Mouse (Mus musculus) C2C12 (cell line): ENCODE measurements around the gene Tox2. TPM values are rescaled to one million over a fixed set of nuclear protein-coding genes. Genes with fewer than 3 reads are reported as not detected.

Source experiments
- H3K27me3 ChIP-seq: one replicate; pipeline ENCODE4 v1.6.1; 2011; ENCODE audit not compliant: control insufficient read depth, insufficient read depth, insufficient read length
- H3K36me3 ChIP-seq: one replicate; pipeline ENCODE4 v1.6.1; 2011; ENCODE audit not compliant: control insufficient read depth, insufficient read depth
- H3K4me3 ChIP-seq: one replicate; pipeline ENCODE4 v1.5.1; 2011; ENCODE audit warnings: mild to moderate bottlenecking, control low read depth; ENCODE audit not compliant: poor library complexity, insufficient read depth, severe bottlenecking
- H3K79me2 ChIP-seq: one replicate; pipeline ENCODE4 v1.6.1; 2011; ENCODE audit not compliant: control insufficient read depth, insufficient read depth
- H3K79me3 ChIP-seq: one replicate; pipeline ENCODE4 v1.6.1; 2011; ENCODE audit warnings: low read depth, control low read depth
- H3ac ChIP-seq: one replicate; pipeline ENCODE3; 2011; ENCODE audit warnings: low read depth; ENCODE audit not compliant: control insufficient read depth, insufficient read length
- CEBPB ChIP-seq: IDR thresholded peaks from one replicate; pipeline ENCODE4 v1.6.1; 2011; ENCODE audit warnings: low read depth, mild to moderate bottlenecking, control low read depth, moderate library complexity
- CTCF ChIP-seq: IDR thresholded peaks from one replicate; pipeline ENCODE4 v1.5.1; 2011; ENCODE audit not compliant: control insufficient read depth, insufficient read depth, insufficient read length
- FOSL1 ChIP-seq: IDR thresholded peaks from one replicate; pipeline ENCODE4 v1.8.0; 2011; ENCODE audit warnings: mild to moderate bottlenecking, low read length; ENCODE audit not compliant: poor library complexity, insufficient read depth, severe bottlenecking
- MAX ChIP-seq: IDR thresholded peaks from one replicate; pipeline ENCODE4 v1.6.1; 2011; ENCODE audit warnings: mild to moderate bottlenecking, control low read depth
- MYOD1 ChIP-seq: IDR thresholded peaks from one replicate; pipeline ENCODE4 v1.6.1; 2011; ENCODE audit warnings: low read depth; ENCODE audit not compliant: control insufficient read depth, insufficient read length
- MYOG ChIP-seq: IDR thresholded peaks from one replicate; pipeline ENCODE4 v1.6.1; 2011; ENCODE audit not compliant: control insufficient read depth, insufficient read length; ENCODE audit errors: extremely low read depth
- USF1 ChIP-seq: IDR thresholded peaks from one replicate; pipeline ENCODE4 v1.6.1; 2011; ENCODE audit warnings: low read depth, mild to moderate bottlenecking, control low read depth, moderate library complexity
- polyA plus RNA-seq: library from polyadenylated mRNA; unstranded; fragments of >200 nt; fragmentation: generic; extraction: Trizol; gene quantifications from one replicate; pipeline ENCODE4 v1.2.1, GENCODE M21; 2012; ENCODE audit warnings: missing spikeins

The Tox2 gene
- polyA plus RNA-seq, 1 experiment, result 0.14 TPM

DNA sequence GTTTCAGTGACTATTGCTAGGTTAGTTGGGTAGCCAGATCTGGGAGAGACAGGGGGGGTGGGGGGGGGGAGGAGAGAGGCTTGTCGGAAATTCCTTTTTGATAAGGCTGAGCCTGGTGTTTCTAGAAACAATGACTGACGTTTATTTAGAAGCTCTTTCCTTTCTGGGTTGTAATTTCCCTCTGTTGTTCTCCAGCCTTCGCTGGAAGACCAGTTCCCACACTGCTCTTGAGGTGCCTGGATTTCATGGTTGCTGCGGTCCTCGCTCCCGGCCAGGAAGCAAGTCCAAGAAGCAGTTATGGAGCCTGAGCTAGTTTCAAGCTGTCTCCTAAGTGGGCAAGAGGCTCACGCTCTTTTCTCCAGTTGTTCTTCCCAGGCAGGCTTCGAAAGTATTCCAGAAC is 1.0 kb upstream of the Tox2 start:
- Histone ChIP-seq H3K79me2 (no peaks in the 10 kb centered on the region), H3ac (no peak overlapping the region), H3K36me3 (no peaks in the 10 kb centered on the region), H3K4me3 (no peak overlapping the region), H3K27me3 (peaks cover 29% of the 10 kb centered on the region), H3K79me3 (no peaks in the 10 kb centered on the region)
- TF ChIP-seq CEBPB (no peak), FOSL1 (no peak), MAX (no peak), CTCF (no peak), USF1 (no peak), MYOD1 (no peak), MYOG (no peak)

DNA sequence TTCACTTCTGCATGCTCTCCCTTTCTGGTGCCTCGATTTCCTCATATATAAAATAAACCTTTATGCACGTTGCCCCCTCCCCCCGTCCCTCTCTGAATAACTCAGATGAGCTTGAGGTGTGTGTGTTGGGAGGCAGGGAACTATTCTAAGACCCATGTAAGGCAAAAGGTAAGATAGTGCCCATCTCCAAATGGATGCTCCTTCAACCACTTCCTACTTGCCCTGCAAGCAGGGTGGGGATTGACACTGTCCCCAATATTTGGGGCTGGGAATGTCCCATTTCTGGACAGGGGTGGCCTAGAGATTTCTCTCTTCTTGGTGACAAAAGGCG is 407 bp upstream of the Tox2 start:
- TF ChIP-seq MAX, result no peak
- TF ChIP-seq MYOD1, result no peak
- TF ChIP-seq FOSL1, result no peak
- TF ChIP-seq USF1, result no peak
- TF ChIP-seq MYOG, result no peak
- no peak for TF ChIP-seq CTCF
- TF ChIP-seq CEBPB, result no peak
- Histone ChIP-seq H3K4me3 (no peak overlapping the region), H3K36me3 (no peaks in the 10 kb centered on the region), H3K79me3 (no peaks in the 10 kb centered on the region), H3ac (no peak overlapping the region), H3K79me2 (no peaks in the 10 kb centered on the region), H3K27me3 (peaks cover 29% of the 10 kb centered on the region)

DNA sequence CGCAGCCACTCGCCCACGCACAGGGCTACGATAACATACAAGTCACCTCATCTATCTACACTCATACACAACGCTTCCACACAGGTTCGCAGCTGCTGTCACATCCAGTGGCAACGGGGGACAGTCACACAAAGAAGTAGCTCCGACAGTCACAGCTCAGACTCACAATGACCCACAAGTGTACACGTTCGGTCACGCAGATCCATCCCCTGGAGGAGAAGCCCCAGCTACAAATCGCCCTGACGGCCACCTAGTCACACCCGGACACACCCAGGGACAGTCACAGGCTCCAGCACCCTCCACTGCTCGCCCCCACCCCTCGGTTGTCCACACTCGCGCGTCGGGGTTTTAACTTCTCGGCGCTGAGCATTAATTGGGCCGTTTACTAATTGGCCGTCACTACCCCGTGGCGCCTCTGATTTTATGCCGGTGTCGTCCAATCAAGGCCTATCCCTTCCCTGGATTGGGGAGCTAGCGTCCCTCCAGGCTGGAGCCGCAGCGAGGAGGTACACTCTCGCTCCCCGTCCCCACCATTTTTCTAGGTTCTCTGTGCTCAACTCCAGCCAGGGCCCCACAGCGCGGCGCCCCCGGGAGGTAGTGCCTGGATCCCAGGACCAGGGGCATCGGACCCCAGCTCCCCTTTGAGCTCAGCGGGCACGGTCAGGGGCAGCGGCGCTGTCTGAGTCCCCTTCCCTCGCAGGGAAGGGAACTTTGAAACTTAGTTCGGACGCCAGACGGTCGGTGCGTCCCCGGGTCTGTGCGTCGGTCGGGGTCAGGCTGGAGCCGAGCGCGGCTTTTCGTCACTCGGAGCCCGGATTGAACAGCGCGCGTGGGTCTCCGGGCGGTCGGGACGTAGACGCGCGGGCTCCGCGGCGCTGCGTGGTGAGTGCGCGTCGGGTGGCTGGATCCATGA is 966 bp downstream of the Tox2 start:
- no peaks in the 10 kb centered on the region for H3K79me3 ChIP-seq
- H3K79me2 ChIP-seq, result no peaks in the 10 kb centered on the region
- no peaks in the 10 kb centered on the region for H3K36me3 ChIP-seq
- TF ChIP-seq USF1 (no peak), MAX (no peak), MYOD1 (no peak), MYOG (no peak), CEBPB (no peak), CTCF (no peak), FOSL1 (no peak)
- no peak overlapping the region for H3ac ChIP-seq
- no peak overlapping the region for H3K4me3 ChIP-seq
- peaks cover 24% of the 10 kb centered on the region for H3K27me3 ChIP-seq

DNA sequence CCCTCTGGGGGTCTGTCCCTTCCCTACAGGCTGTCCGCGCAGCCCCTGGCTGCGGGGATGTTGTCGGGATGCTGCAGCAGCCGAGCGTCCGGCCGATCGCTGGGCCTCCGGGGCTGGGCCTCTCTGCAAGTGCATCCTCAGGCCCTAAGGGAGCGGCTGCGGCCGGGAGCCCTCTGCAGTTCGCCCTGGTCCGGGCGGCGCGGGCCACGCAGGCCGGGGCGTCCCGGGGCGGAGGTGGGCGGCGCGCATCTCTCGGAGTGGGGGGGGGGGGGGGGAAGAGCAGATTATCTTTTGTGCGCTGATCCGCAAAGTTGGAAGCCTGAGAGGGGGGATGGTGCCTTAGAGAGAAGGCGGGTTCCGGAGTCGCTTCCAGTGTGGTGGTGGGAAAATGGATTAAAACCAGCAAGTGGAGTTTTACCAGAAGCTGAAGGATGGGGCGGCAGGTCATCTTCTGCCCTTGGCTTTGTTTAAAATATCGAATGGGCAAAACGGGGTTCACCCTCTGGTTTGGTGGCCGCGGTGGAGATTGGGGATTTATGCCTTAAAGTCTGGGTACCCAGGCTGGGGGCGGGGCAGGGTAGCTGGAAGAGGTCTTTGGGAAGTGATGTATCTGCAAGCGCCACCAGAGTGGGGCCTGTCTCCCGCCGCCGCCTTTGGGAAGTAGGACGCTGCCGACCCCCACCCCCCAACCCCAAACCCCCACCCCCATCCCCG is 1.8 kb downstream of the Tox2 start:
- no peak overlapping the region for H3K4me3 ChIP-seq
- no peaks in the 10 kb centered on the region for H3K79me2 ChIP-seq
- H3ac ChIP-seq, result no peak overlapping the region
- TF ChIP-seq CTCF, result no peak
- no peak for TF ChIP-seq FOSL1
- TF ChIP-seq MYOG, result no peak
- no peak for TF ChIP-seq MYOD1
- TF ChIP-seq USF1, result no peak
- TF ChIP-seq MAX, result no peak
- TF ChIP-seq CEBPB, result no peak
- no peaks in the 10 kb centered on the region for H3K36me3 ChIP-seq
- H3K27me3 ChIP-seq, result peaks cover 24% of the 10 kb centered on the region
- no peaks in the 10 kb centered on the region for H3K79me3 ChIP-seq

DNA sequence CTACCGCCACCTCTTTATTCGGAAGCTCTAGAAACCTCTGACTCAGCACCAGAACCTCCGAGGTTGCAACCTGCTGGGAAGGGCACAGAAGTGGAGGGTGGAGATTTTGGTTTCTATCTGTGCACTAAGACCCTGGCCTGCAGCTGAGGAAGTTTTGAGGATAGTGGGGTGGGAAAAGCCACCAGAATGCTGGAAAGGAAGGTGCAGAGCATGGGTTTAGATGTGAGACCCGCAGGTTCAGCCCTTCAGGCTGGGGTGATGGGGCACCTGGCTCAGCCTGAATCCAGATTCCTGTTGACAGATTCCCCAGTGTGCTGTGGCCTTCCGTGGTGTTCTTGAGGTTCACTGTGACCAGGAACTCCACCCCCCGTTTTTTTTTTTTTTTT is 2.3 kb downstream of the Tox2 start:
- H3K36me3 ChIP-seq, result no peaks in the 10 kb centered on the region
- no peak overlapping the region for H3ac ChIP-seq
- H3K79me2 ChIP-seq, result no peaks in the 10 kb centered on the region
- peaks cover 24% of the 10 kb centered on the region for H3K27me3 ChIP-seq
- TF ChIP-seq FOSL1, result no peak
- no peak for TF ChIP-seq CEBPB
- no peak for TF ChIP-seq MAX
- no peak for TF ChIP-seq MYOG
- no peak for TF ChIP-seq MYOD1
- TF ChIP-seq USF1, result no peak
- no peak for TF ChIP-seq CTCF
- H3K4me3 ChIP-seq, result no peak overlapping the region
- no peaks in the 10 kb centered on the region for H3K79me3 ChIP-seq
